Mouse (Mus musculus) midbrain, embryonic 15.5 days (tissue): ENCODE data around the gene Cel. TPM values are rescaled to one million over a fixed set of nuclear protein-coding genes. Genes with fewer than 3 reads are reported as not detected.

Experiments used
- ATAC-seq: fragments of 200-750 bp; cut with Nextera tagmentation; replicated peaks from 2 replicates; pipeline ENCODE4 v1.8.0; 2017; ENCODE audit warnings: moderate TSS enrichment
- H3K27ac ChIP-seq: fragments of 300-500 bp; sonication (generic); 2 replicates; pipeline ENCODE4 v1.5.1; 2015; ENCODE audit warnings: mild to moderate bottlenecking, inconsistent platforms
- H3K27me3 ChIP-seq: fragments of 300-500 bp; sonication (generic); replicated peaks from 2 replicates; pipeline ENCODE4 v1.6.1; 2015; ENCODE audit warnings: inconsistent platforms
- H3K36me3 ChIP-seq: fragments of 300-500 bp; sonication (generic); replicated peaks from 2 replicates; pipeline ENCODE4 v1.6.1; 2015; ENCODE audit warnings: inconsistent platforms
- H3K4me1 ChIP-seq: fragments of 300-500 bp; sonication (generic); 2 replicates; pipeline ENCODE4 v1.6.1; 2015; ENCODE audit warnings: inconsistent platforms
- H3K4me2 ChIP-seq: fragments of 300-500 bp; sonication (generic); 2 replicates; pipeline ENCODE4 v1.6.1; 2015; ENCODE audit warnings: inconsistent platforms, mild to moderate bottlenecking, moderate library complexity
- H3K4me3 ChIP-seq: fragments of 300-500 bp; sonication (generic); 2 replicates; pipeline ENCODE4 v1.5.1; 2015; ENCODE audit warnings: mild to moderate bottlenecking, inconsistent platforms
- H3K9ac ChIP-seq: fragments of 300-500 bp; sonication (generic); 2 replicates; pipeline ENCODE4 v1.6.1; 2015; ENCODE audit warnings: mild to moderate bottlenecking, inconsistent platforms
- H3K9me3 ChIP-seq: fragments of 300-500 bp; sonication (generic); 2 replicates; pipeline ENCODE4 v1.6.1; 2016; ENCODE audit warnings: inconsistent platforms
- WGBS: fragments of 180-500 bp; shearing (Covaris S2); methylation state at CpG from one replicate; pipeline ENCODE4 v1.1.7; 2015; ENCODE audit warnings: mixed read lengths; 5-methylcytosine and 5-hydroxymethylcytosine counted together
- polyA plus RNA-seq: library from polyadenylated mRNA; unstranded; fragments of >200 nt; fragmentation: Nextera tagmentation; extraction: Ambion mirVana; gene quantifications from 2 replicates; pipeline ENCODE4 v1.2.1, GENCODE M21; 2015

Gene Cel
- polyA plus RNA-seq, 1 experiment from 2014 or later, result 0.13 TPM

GRCm38 (mm10) chr2:28543894-28544293 is 19.3 kb downstream of the Cel start:
- WGBS, result 91% methylated on average over 8 of the region's 8 CpGs
- Histone ChIP-seq H3K27ac (no peak overlapping the region), H3K36me3 (peaks cover 60% of the 10 kb centered on the region)

GRCm38 (mm10) chr2:28540587-28541227 is 22.5 kb downstream of the Cel start:
- no peak overlapping the region for H3K4me2 ChIP-seq
- ATAC-seq, result no peak
- no peak overlapping the region for H3K9ac ChIP-seq
- H3K4me1 ChIP-seq, result peaks cover 48% of the 10 kb centered on the region
- no peak overlapping the region for H3K4me3 ChIP-seq
- H3K9me3 ChIP-seq, result no peaks in the 10 kb centered on the region
- H3K27ac ChIP-seq, result no peak overlapping the region
- 76% methylated on average over 8 of the region's 8 CpGs for WGBS
- no peaks in the 10 kb centered on the region for H3K27me3 ChIP-seq
- peaks cover 35% of the 10 kb centered on the region for H3K36me3 ChIP-seq

More at GRCm38 (mm10) chr2:28543894-28544293, 19.3 kb downstream of the Cel start:
- H3K27me3 ChIP-seq, result no peaks in the 10 kb centered on the region
- peaks cover 19% of the 10 kb centered on the region for H3K4me1 ChIP-seq
- H3K4me2 ChIP-seq, result no peak overlapping the region
- no peak overlapping the region for H3K9ac ChIP-seq
- no peak overlapping the region for H3K4me3 ChIP-seq
- no peaks in the 10 kb centered on the region for H3K9me3 ChIP-seq
- ATAC-seq, result no peak

- Histone ChIP-seq H3K4me3 (no peak overlapping the region), H3K9ac (no peak overlapping the region), H3K4me2 (no peak overlapping the region), H3K27ac (peak overlapping the region; percentile 61), H3K9me3 (no peaks in the 10 kb centered on the region), H3K4me1 (peaks cover 56% of the 10 kb centered on the region), H3K27me3 (no peaks in the 10 kb centered on the region), H3K36me3 (peaks cover 28% of the 10 kb centered on the region)
- no peak for ATAC-seq
- 70% methylated on average over 2 of the region's 2 CpGs for WGBS
These were observed 23.3 kb downstream of the Cel start for GRCm38 (mm10) chr2:28539949-28540348.

GRCm38 (mm10) chr2:28539206-28539605 is 24.0 kb downstream of the Cel start:
- no peaks in the 10 kb centered on the region for H3K9me3 ChIP-seq
- peaks cover 20% of the 10 kb centered on the region for H3K36me3 ChIP-seq
- WGBS, result 31% methylated on average over 7 of the region's 7 CpGs
- no peaks in the 10 kb centered on the region for H3K27me3 ChIP-seq
- no peak overlapping the region for H3K4me2 ChIP-seq
- peak overlapping the region; percentile 61 for H3K27ac ChIP-seq
- H3K4me3 ChIP-seq, result no peak overlapping the region
- ATAC-seq, result peak; percentile 34; the same call in 1 of the 2 replicates
- peaks cover 63% of the 10 kb centered on the region for H3K4me1 ChIP-seq
- H3K9ac ChIP-seq, result 0 out of 2 replicates have a peak overlapping the region, but pooled peaks have one; percentile 10

- H3K27ac ChIP-seq, result peak overlapping the region; percentile 61
- no peak overlapping the region for H3K4me3 ChIP-seq
- no peak for ATAC-seq
- H3K36me3 ChIP-seq, result peaks cover 16% of the 10 kb centered on the region
- no peak overlapping the region for H3K4me2 ChIP-seq
- no peaks in the 10 kb centered on the region for H3K27me3 ChIP-seq
- 0 out of 2 replicates have a peak overlapping the region, but pooled peaks have one; percentile 10 for H3K9ac ChIP-seq
- H3K4me1 ChIP-seq, result peaks cover 68% of the 10 kb centered on the region
- H3K9me3 ChIP-seq, result no peaks in the 10 kb centered on the region
- 21% methylated on average over 1 of the region's 1 CpGs for WGBS
These were observed 24.4 kb downstream of the Cel start for GRCm38 (mm10) chr2:28538817-28539128.

- WGBS, result 65% methylated on average over 8 of the region's 8 CpGs
- Histone ChIP-seq H3K4me1 (peaks cover 73% of the 10 kb centered on the region), H3K27me3 (no peaks in the 10 kb centered on the region), H3K4me3 (no peak overlapping the region), H3K9ac (no peak overlapping the region), H3K27ac (peak overlapping the region; percentile 61), H3K9me3 (no peaks in the 10 kb centered on the region), H3K4me2 (no peak overlapping the region), H3K36me3 (peaks cover 10% of the 10 kb centered on the region)
- no peak for ATAC-seq
These were observed 25.0 kb downstream of the Cel start for GRCm38 (mm10) chr2:28537995-28538816.

- no peak overlapping the region for H3K9ac ChIP-seq
- H3K27me3 ChIP-seq, result no peaks in the 10 kb centered on the region
- H3K27ac ChIP-seq, result peak overlapping the region; percentile 61
- H3K4me2 ChIP-seq, result no peak overlapping the region
- peaks cover 6% of the 10 kb centered on the region for H3K36me3 ChIP-seq
- H3K4me3 ChIP-seq, result no peak overlapping the region
- H3K9me3 ChIP-seq, result no peaks in the 10 kb centered on the region
- WGBS, result 18% methylated on average over 4 of the region's 4 CpGs
- ATAC-seq, result no peak
- peaks cover 80% of the 10 kb centered on the region for H3K4me1 ChIP-seq
These were observed 25.6 kb downstream of the Cel start for GRCm38 (mm10) chr2:28537634-28537920.

GRCm38 (mm10) chr2:28536766-28537633 is 26.2 kb downstream of the Cel start:
- Histone ChIP-seq H3K9me3 (no peaks in the 10 kb centered on the region), H3K4me3 (no peak overlapping the region), H3K4me2 (no peak overlapping the region), H3K36me3 (peaks cover under 1% of the 10 kb centered on the region; the same call in 1 of the 2 replicates), H3K27ac (peak overlapping the region; percentile 2), H3K27me3 (no peaks in the 10 kb centered on the region), H3K4me1 (peaks cover 86% of the 10 kb centered on the region), H3K9ac (0 out of 2 replicates have a peak overlapping the region, but pooled peaks have one; percentile 12)
- WGBS, result 65% methylated on average over 11 of the region's 11 CpGs
- ATAC-seq, result no peak

GRCm38 (mm10) chr2:28536166-28536565 is 27.0 kb downstream of the Cel start:
- Histone ChIP-seq H3K36me3 (no peaks in the 10 kb centered on the region), H3K9me3 (no peaks in the 10 kb centered on the region), H3K4me3 (no peak overlapping the region), H3K27me3 (no peaks in the 10 kb centered on the region), H3K4me1 (peaks cover 94% of the 10 kb centered on the region), H3K9ac (no peak overlapping the region), H3K27ac (peak overlapping the region; percentile 79), H3K4me2 (0 out of 2 replicates have a peak overlapping the region, but pooled peaks have one; percentile 79)
- no peak for ATAC-seq
- 83% methylated on average over 4 of the region's 4 CpGs for WGBS

GRCm38 (mm10) chr2:28535650-28536049 is 27.6 kb downstream of the Cel start:
- Histone ChIP-seq H3K27ac (peak overlapping the region; percentile 79), H3K9ac (no peak overlapping the region), H3K27me3 (no peaks in the 10 kb centered on the region), H3K9me3 (no peaks in the 10 kb centered on the region), H3K4me3 (no peak overlapping the region), H3K4me1 (peaks cover 98% of the 10 kb centered on the region), H3K4me2 (peak overlapping the region; percentile 79), H3K36me3 (no peaks in the 10 kb centered on the region)
- WGBS, result 39% methylated on average over 7 of the region's 7 CpGs
- no peak for ATAC-seq

- Histone ChIP-seq H3K27me3 (no peaks in the 10 kb centered on the region), H3K36me3 (no peaks in the 10 kb centered on the region), H3K4me3 (no peak overlapping the region), H3K4me1 (peaks cover 98% of the 10 kb centered on the region), H3K27ac (peak overlapping the region; percentile 79), H3K9ac (no peak overlapping the region), H3K4me2 (peak overlapping the region; percentile 79), H3K9me3 (no peaks in the 10 kb centered on the region)
- 29% methylated on average over 4 of the region's 4 CpGs for WGBS
- ATAC-seq, result no peak
These were observed 28.0 kb downstream of the Cel start for GRCm38 (mm10) chr2:28535263-28535540.
